Mouse (Mus musculus): ENCODE data around the gene Gdf9.

The Gdf9 gene

GRCm38 (mm10) chr11:53445562-53445961 is 14.7 kb downstream of the Gdf9 start:
- DNase-seq (ENCODE audit: low spot score in 2 of 2), result no peak

GRCm38 (mm10) chr11:53446183-53446582 is 15.4 kb downstream of the Gdf9 start:
- DNase-seq (ENCODE audit: low spot score in 2 of 2), result no peak

- DNase-seq (ENCODE audit: low spot score in 2 of 2), result no peak
Measured at GRCm38 (mm10) chr11:53447996-53448395, 17.2 kb downstream of the Gdf9 start.

GRCm38 (mm10) chr11:53448529-53448928 is 17.7 kb downstream of the Gdf9 start:
- no peak for DNase-seq (ENCODE audit: low spot score in 2 of 2)

GRCm38 (mm10) chr11:53450070-53450705 is 19.4 kb downstream of the Gdf9 start:
- no peak for DNase-seq (ENCODE audit: low spot score in 2 of 2)

- no peak for DNase-seq (ENCODE audit: low spot score in 2 of 2)
Measured at GRCm38 (mm10) chr11:53451361-53451760, 20.5 kb downstream of the Gdf9 start.

GRCm38 (mm10) chr11:53452396-53452795 is 21.6 kb downstream of the Gdf9 start:
- no peak for DNase-seq (ENCODE audit: low spot score in 2 of 2)

GRCm38 (mm10) chr11:53453031-53453430 is 22.2 kb downstream of the Gdf9 start:
- no peak for DNase-seq (ENCODE audit: low spot score in 2 of 2)

- DNase-seq (ENCODE audit: low spot score in 2 of 2), result no peak
Measured at GRCm38 (mm10) chr11:53456474-53457371, 25.9 kb downstream of the Gdf9 start, which contains the start of the genes Gm10447 and Shroom1. TSS of gene Gm10447 (minus strand) at chr11:53457110. TSS of gene Shroom1 (plus strand) at chr11:53457205.

- DNase-seq (ENCODE audit: low spot score in 2 of 2), result no peak
Measured at GRCm38 (mm10) chr11:53457372-53457954, 26.6 kb downstream of the Gdf9 start.

GRCm38 (mm10) chr11:53458996-53459395 is 28.2 kb downstream of the Gdf9 start:
- no peak for DNase-seq (ENCODE audit: low spot score in 2 of 2)

- DNase-seq (ENCODE audit: low spot score in 2 of 2), result no peak
Measured at GRCm38 (mm10) chr11:53460192-53460591, 29.4 kb downstream of the Gdf9 start.

- no peak for DNase-seq (ENCODE audit: low spot score in 2 of 2)
Measured at GRCm38 (mm10) chr11:53461727-53462126, 30.9 kb downstream of the Gdf9 start.

GRCm38 (mm10) chr11:53463551-53464424 is 33.0 kb downstream of the Gdf9 start:
- DNase-seq (ENCODE audit: low spot score in 2 of 2), result no peak

- no peak for DNase-seq (ENCODE audit: low spot score in 2 of 2)
Measured at GRCm38 (mm10) chr11:53466231-53466971, 35.6 kb downstream of the Gdf9 start.

- DNase-seq (ENCODE audit: low spot score in 2 of 2), result no peak
Measured at GRCm38 (mm10) chr11:53469294-53469967, 38.6 kb downstream of the Gdf9 start.

- DNase-seq (ENCODE audit: low spot score in 2 of 2), result peak; percentile 57 to 77
Measured at GRCm38 (mm10) chr11:53469968-53470695, 39.3 kb downstream of the Gdf9 start, which contains the start of gene Gm9837. TSS of gene Gm9837 (minus strand) at chr11:53470479.

GRCm38 (mm10) chr11:53472709-53473108 is 41.9 kb downstream of the Gdf9 start:
- DNase-seq (ENCODE audit: low spot score in 2 of 2), result no peak

- no peak for DNase-seq (ENCODE audit: low spot score in 2 of 2)
Measured at GRCm38 (mm10) chr11:53475620-53476019, 44.8 kb downstream of the Gdf9 start.
